In genomic region chr9:24291385-24291784, GRCm38 (mm10) we compare ENCODE assay signal across 12 mouse cellular contexts.
DNase-seq lines count a peak whose midpoint lies in the region; ATAC-seq lines count a peak whose summit lies in the region.
"Had no signal": no experiment of that assay in that cellular context is flagged by ENCODE, and none has a peak within 500 bp of the region (broad histone marks: within the 10 kb centered on the region; RNA-seq: fewer than 3 reads in every experiment).

No protein-coding gene starts in this region.

- WGBS in heart, embryonic 13.5 days: 36% methylated on average over 6 of the region's 6 CpGs
- WGBS in liver, embryonic 13.5 days (ENCODE audit: insufficient replicate concordance): 23% methylated on average over 6 of the region's 6 CpGs

- H3K36me3 ChIP-seq in heart, embryonic 13.5 days: no peaks in the 10 kb centered on the region
- no peaks in the 10 kb centered on the region for H3K36me3 ChIP-seq in liver, embryonic 13.5 days
- H3K36me3 ChIP-seq: neural tube, embryonic 13.5 days had no signal

- H3K9ac ChIP-seq in heart, embryonic 13.5 days: no peak overlapping the region
- no peak overlapping the region for H3K9ac ChIP-seq in liver, embryonic 13.5 days
- H3K9ac ChIP-seq: neural tube, embryonic 13.5 days had no signal

- no peak overlapping the region for H3K4me3 ChIP-seq in heart, embryonic 13.5 days
- no peak overlapping the region for H3K4me3 ChIP-seq in liver, embryonic 13.5 days (replicated peaks)
- H3K4me3 ChIP-seq: neural tube, embryonic 13.5 days had no signal

- H3K4me2 ChIP-seq in heart, embryonic 13.5 days: 0 out of 2 replicates have a peak overlapping the region, but pooled peaks have one; percentile 5
- H3K4me2 ChIP-seq in liver, embryonic 13.5 days: 0 out of 2 replicates have a peak overlapping the region, but pooled peaks have one; percentile 0
- H3K4me2 ChIP-seq: neural tube, embryonic 13.5 days had no signal

- DNase-seq in heart, postnatal 25 days (ENCODE audit: low spot score): no peak
- peak; percentile 72 for DNase-seq in ES-CJ7 (ENCODE audit: low read depth, low spot score)
- peak; percentile 71 for DNase-seq in adrenal gland, postnatal 14 days
- DNase-seq in liver, embryonic 13.5 days: peak; percentile 15
- no peak for DNase-seq in layer of hippocampus, postnatal 36 days
- DNase-seq in left cerebral cortex, adult 8-10 months (ENCODE audit: low spot score in 2 of 2): no peak
- DNase-seq in thymus, postnatal 14 days: no peak
- DNase-seq: cerebellum, adult 9-10 months; gastrocnemius, postnatal 36 days had no signal

- no peaks in the 10 kb centered on the region for H3K9me3 ChIP-seq in heart, embryonic 13.5 days
- no peaks in the 10 kb centered on the region for H3K9me3 ChIP-seq in liver, embryonic 13.5 days (replicated peaks)
- H3K9me3 ChIP-seq: neural tube, embryonic 13.5 days had no signal

- no peak for ATAC-seq in heart, embryonic 13.5 days (ENCODE audit: extremely low read depth, insufficient number of reproducible peaks, low FRiP score, low TSS enrichment)
- peak; percentile 79 for ATAC-seq in liver, embryonic 13.5 days (ENCODE audit: low read depth)

- intact Hi-C loops in heart, postnatal 25 days (cut with DNase I): no loop called here

- peaks cover 9% of the 10 kb centered on the region for H3K4me1 ChIP-seq in heart, embryonic 13.5 days
- peaks cover 10% of the 10 kb centered on the region for H3K4me1 ChIP-seq in liver, embryonic 13.5 days (replicated peaks)

- 0 out of 2 replicates have a peak overlapping the region, but pooled peaks have one; percentile 12 for H3K27ac ChIP-seq in heart, embryonic 13.5 days (replicated peaks)
- no peak overlapping the region for H3K27ac ChIP-seq in liver, embryonic 13.5 days
- H3K27ac ChIP-seq: neural tube, embryonic 13.5 days had no signal

- H3K27me3 ChIP-seq in heart, embryonic 13.5 days (replicated peaks): no peaks in the 10 kb centered on the region
- H3K27me3 ChIP-seq in liver, embryonic 13.5 days: no peaks in the 10 kb centered on the region
- H3K27me3 ChIP-seq: CH12.LX had no signal

Comparison
In these comparisons a context has a peak if more than half of its experiments do, and no peak if none do; other contexts are left out.
1. DNase-seq: peak in ES-CJ7 (single experiment), adrenal gland, postnatal 14 days (single experiment) and liver, embryonic 13.5 days (single experiment); none in heart, postnatal 25 days (single experiment), layer of hippocampus, postnatal 36 days (0 of 2), left cerebral cortex, adult 8-10 months (0 of 2) and thymus, postnatal 14 days (single experiment).